Mouse (Mus musculus): ENCODE results near the gene Ntrk3. TPM values are rescaled to one million over a fixed set of nuclear protein-coding genes. Genes with fewer than 3 reads are reported as not detected.

The Ntrk3 gene
- polyA plus RNA-seq, 1 experiment: 9.7 TPM

DNA sequence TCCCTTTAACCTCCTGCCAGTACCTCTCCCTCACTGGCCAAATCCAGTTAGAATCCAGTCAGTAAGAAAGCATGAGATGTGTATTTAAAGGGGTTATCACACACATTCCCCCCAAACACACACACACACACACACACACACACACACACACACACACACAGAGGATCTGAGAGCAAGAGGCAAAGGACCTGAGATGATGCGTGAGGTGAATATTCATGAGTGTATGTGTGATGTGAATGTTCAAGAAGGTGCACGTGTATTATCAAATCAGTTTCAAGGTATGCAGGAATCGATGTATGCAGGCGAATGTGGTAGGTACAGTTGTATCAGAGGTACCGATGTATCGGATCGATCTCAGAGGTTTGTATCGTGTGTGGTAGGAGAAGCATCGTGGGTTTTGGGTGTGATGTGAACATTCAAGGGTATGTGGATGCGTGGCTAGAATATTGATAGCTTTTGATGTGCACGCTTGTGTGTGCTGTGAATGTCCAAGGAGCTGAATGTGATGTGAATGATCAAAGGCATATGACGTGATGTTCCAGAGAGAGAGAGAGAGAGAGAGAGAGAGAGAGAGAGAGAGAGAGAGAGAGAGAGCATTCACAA lies 30.2 kb upstream of the Ntrk3 start:
- no peak overlapping the region for H3K4me3 ChIP-seq (ENCODE audit: insufficient read depth, low read depth, low read length)
- DNase-seq: no peak
- H3K4me1 ChIP-seq (ENCODE audit: control insufficient read depth, insufficient read depth, low read length): no peaks in the 10 kb centered on the region
- no peaks in the 10 kb centered on the region for H3K36me3 ChIP-seq (ENCODE audit: control insufficient read depth, insufficient read depth, low read length)
- no peak overlapping the region for H3K27ac ChIP-seq (ENCODE audit: insufficient read depth, low read depth, low read length)
- H3K27me3 ChIP-seq (replicated peaks; ENCODE audit: control insufficient read depth, insufficient read depth, low read length): no peaks in the 10 kb centered on the region
- WGBS: 90% methylated on average over 12 of the region's 12 CpGs
- TF ChIP-seq POLR2A (IDR thresholded peaks at IDR 0.05; ENCODE audit: low read depth, low read length) (no peak), CTCF (conservative IDR thresholded peaks at IDR 0.05; ENCODE audit: insufficient read depth, insufficient read length, low read depth, low read length) (no peak)

DNA sequence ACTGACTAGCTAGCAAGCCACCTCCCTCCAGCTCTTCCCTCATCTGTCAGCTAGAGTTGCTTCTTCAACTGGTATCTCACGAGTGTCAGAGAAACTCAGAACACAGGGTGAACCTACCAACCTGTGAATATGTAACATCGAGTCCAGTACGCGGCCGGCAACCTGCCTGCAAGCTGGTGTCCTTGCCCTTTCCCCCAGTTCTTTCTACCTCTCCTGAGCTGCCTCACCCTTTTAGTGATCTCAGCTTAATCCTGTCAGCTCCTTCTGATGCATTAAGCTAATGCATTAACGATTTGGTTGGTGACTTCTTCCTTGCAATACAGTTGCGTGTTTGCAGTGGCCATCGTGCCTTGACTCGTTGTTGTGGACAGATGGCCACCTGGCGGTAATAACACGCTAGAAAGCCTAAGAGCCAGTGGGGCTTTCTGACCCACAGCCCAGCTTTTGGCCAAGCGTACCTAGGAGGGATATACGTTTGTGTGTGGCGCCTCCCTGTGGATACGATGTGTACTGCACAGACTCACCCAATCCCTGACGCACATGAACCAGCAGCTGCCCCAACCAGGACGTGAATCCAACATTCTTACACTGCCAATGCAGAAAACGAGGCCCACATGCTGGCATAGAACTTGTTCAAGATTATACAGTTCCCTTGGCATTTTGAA lies 28.3 kb upstream of the Ntrk3 start:
- 20% methylated on average over 18 of the region's 18 CpGs for WGBS
- Histone ChIP-seq H3K4me3 (ENCODE audit: insufficient read depth, low read depth, low read length) (no peak overlapping the region), H3K27me3 (replicated peaks; ENCODE audit: control insufficient read depth, insufficient read depth, low read length) (no peaks in the 10 kb centered on the region), H3K27ac (ENCODE audit: insufficient read depth, low read depth, low read length) (no peak overlapping the region), H3K36me3 (ENCODE audit: control insufficient read depth, insufficient read depth, low read length) (no peaks in the 10 kb centered on the region), H3K4me1 (ENCODE audit: control insufficient read depth, insufficient read depth, low read length) (no peaks in the 10 kb centered on the region)
- peak; percentile 63 for DNase-seq
- TF ChIP-seq CTCF (conservative IDR thresholded peaks at IDR 0.05; ENCODE audit: insufficient read depth, insufficient read length, low read depth, low read length): peak; percentile 69
- no peak for TF ChIP-seq POLR2A (IDR thresholded peaks at IDR 0.05; ENCODE audit: low read depth, low read length)

DNA sequence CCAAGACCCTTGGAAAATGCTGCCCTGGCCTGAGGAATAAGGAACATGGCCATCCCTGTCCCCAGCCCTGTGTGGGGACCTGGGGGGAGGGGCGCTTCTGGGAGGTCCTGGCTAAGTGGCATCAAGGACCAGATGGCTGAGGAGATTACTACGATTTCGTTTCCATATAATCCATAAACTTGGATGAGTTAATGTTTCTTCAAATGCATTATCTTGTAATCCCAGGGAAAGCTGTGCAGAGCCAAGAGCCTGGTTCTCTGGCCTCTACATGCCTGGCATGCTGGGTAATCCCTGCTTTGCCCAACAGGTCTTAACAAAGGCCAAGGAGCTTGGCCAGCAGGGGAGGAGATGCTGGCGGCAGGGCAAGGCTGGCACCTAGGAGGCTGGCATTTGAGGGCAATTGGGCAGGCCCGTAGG lies 27.4 kb upstream of the Ntrk3 start:
- Histone ChIP-seq H3K4me1 (ENCODE audit: control insufficient read depth, insufficient read depth, low read length) (no peaks in the 10 kb centered on the region), H3K27ac (ENCODE audit: insufficient read depth, low read depth, low read length) (no peak overlapping the region), H3K36me3 (ENCODE audit: control insufficient read depth, insufficient read depth, low read length) (no peaks in the 10 kb centered on the region), H3K27me3 (replicated peaks; ENCODE audit: control insufficient read depth, insufficient read depth, low read length) (no peaks in the 10 kb centered on the region), H3K4me3 (ENCODE audit: insufficient read depth, low read depth, low read length) (no peak overlapping the region)
- 75% methylated on average over 5 of the region's 5 CpGs for WGBS
- peak; percentile 21 for DNase-seq
- TF ChIP-seq POLR2A (IDR thresholded peaks at IDR 0.05; ENCODE audit: low read depth, low read length) (no peak), CTCF (conservative IDR thresholded peaks at IDR 0.05; ENCODE audit: insufficient read depth, insufficient read length, low read depth, low read length) (no peak)

DNA sequence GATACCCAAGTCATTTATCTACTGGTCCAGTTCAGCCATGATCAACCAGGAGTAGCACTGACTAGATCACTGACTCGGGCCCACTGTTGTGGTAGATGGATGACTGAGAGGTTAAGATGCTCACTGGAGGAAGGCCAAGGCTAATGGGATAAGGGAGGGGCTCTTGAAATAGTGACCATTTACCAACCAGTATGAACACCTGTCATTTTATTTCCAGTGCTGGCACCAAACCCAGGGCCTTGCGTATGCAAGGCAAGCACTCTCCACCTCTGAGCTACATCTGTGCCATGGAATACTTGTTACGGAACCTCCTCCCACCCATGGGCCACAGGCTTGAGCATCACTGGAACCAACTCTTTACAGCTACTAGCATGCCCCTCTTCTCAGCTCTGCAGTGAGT lies 26.0 kb upstream of the Ntrk3 start:
- Histone ChIP-seq H3K4me1 (ENCODE audit: control insufficient read depth, insufficient read depth, low read length) (no peaks in the 10 kb centered on the region), H3K4me3 (ENCODE audit: insufficient read depth, low read depth, low read length) (no peak overlapping the region), H3K36me3 (ENCODE audit: control insufficient read depth, insufficient read depth, low read length) (no peaks in the 10 kb centered on the region), H3K27ac (ENCODE audit: insufficient read depth, low read depth, low read length) (no peak overlapping the region), H3K27me3 (replicated peaks; ENCODE audit: control insufficient read depth, insufficient read depth, low read length) (no peaks in the 10 kb centered on the region)
- DNase-seq: no peak
- TF ChIP-seq CTCF (conservative IDR thresholded peaks at IDR 0.05; ENCODE audit: insufficient read depth, insufficient read length, low read depth, low read length) (no peak), POLR2A (IDR thresholded peaks at IDR 0.05; ENCODE audit: low read depth, low read length) (no peak)
- WGBS: 82% methylated on average over 3 of the region's 3 CpGs

DNA sequence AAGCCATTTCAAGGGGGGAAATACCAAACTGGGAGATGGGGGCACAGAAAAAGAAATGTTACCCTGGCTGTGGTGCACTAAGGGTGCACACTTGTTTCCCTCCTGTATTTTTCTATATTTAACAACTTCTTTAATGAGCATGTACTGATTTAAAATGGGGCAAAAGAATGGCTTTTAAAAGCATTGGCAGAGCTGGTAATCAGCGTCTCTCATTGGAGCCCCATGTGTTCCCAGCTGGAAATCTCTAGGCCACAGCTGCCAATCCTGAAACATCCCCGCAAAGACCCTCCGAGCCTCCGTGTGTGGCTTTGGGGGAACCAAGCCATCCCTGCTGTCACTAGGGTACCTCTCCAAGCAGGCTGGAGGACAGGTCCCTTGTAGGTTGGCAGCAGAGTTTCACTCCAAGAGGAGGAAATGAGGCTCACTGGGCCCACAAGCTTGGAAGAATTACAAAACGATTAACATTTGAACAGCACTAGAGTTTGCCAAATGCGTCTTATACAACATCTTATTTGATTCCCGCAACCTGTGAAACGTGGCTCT lies 16.7 kb upstream of the Ntrk3 start:
- TF ChIP-seq POLR2A (IDR thresholded peaks at IDR 0.05; ENCODE audit: low read depth, low read length) (no peak), CTCF (conservative IDR thresholded peaks at IDR 0.05; ENCODE audit: insufficient read depth, insufficient read length, low read depth, low read length) (no peak)
- H3K4me1 ChIP-seq (ENCODE audit: control insufficient read depth, insufficient read depth, low read length): no peaks in the 10 kb centered on the region
- DNase-seq: no peak

DNA sequence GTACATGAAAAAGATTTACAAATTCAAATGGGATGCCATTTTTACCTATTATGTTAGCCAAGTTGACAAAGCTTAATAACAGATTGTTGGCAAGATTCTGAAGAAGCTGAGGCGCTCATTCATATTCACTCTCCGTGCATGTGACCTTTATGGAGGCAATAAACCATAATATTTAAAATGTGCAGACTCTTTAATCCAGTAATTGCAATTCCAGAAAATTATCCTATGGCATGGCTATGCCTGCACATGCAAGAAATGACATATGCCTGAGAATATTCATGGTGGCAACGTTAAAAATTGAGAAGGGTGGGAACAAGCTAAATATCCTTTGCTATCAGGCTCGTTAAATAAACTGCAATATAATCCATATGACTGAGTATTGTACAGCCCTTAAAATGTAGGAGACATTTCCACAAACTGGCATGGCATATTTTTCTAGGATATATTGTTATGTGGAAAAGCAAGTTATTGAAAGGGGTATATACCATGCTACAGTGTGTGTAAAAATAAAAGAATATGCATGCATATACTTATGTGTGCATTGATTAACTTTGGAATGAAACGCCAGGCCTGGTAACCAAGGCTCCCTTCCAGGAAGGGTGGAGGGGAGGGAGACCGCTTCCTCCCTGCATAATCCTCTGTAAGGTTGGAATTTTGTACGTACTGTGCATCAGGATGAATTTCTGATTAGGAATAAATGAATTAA lies 16.1 kb upstream of the Ntrk3 start:
- WGBS: 79% methylated on average over 7 of the region's 7 CpGs
- Histone ChIP-seq H3K36me3 (ENCODE audit: control insufficient read depth, insufficient read depth, low read length) (no peaks in the 10 kb centered on the region), H3K27me3 (replicated peaks; ENCODE audit: control insufficient read depth, insufficient read depth, low read length) (no peaks in the 10 kb centered on the region), H3K4me1 (ENCODE audit: control insufficient read depth, insufficient read depth, low read length) (no peaks in the 10 kb centered on the region), H3K27ac (ENCODE audit: insufficient read depth, low read depth, low read length) (no peak overlapping the region), H3K4me3 (ENCODE audit: insufficient read depth, low read depth, low read length) (no peak overlapping the region)
- TF ChIP-seq POLR2A (IDR thresholded peaks at IDR 0.05; ENCODE audit: low read depth, low read length) (no peak), CTCF (conservative IDR thresholded peaks at IDR 0.05; ENCODE audit: insufficient read depth, insufficient read length, low read depth, low read length) (no peak)
- no peak for DNase-seq

More for the DNA sequence above, 16.7 kb upstream of the Ntrk3 start:
- 73% methylated on average over 8 of the region's 8 CpGs for WGBS
- no peak overlapping the region for H3K4me3 ChIP-seq (ENCODE audit: insufficient read depth, low read depth, low read length)
- no peaks in the 10 kb centered on the region for H3K27me3 ChIP-seq (replicated peaks; ENCODE audit: control insufficient read depth, insufficient read depth, low read length)
- no peak overlapping the region for H3K27ac ChIP-seq (ENCODE audit: insufficient read depth, low read depth, low read length)
- H3K36me3 ChIP-seq (ENCODE audit: control insufficient read depth, insufficient read depth, low read length): no peaks in the 10 kb centered on the region

DNA sequence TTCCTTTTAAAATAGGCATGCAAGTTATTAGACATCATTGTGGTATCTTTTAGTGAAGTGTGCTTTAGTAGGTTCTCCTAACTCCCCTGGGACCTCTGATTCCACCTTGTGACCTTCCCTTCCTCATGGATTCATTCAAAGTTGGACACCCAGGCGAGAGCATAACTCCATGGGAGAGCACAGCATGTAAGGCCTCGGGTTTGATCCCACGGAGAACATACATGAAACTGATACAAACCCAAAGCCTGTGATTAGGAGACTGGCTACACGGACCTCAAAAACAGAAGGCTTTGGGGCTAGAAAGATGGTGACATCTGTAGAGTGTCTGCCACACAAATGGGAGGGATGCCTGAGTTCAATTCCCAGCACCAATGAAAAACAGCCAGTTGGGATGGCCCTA lies 15.1 kb upstream of the Ntrk3 start:
- DNase-seq: no peak
- 86% methylated on average over 4 of the region's 4 CpGs for WGBS
- Histone ChIP-seq H3K4me1 (ENCODE audit: control insufficient read depth, insufficient read depth, low read length) (no peaks in the 10 kb centered on the region), H3K36me3 (ENCODE audit: control insufficient read depth, insufficient read depth, low read length) (no peaks in the 10 kb centered on the region), H3K4me3 (ENCODE audit: insufficient read depth, low read depth, low read length) (no peak overlapping the region), H3K27ac (ENCODE audit: insufficient read depth, low read depth, low read length) (no peak overlapping the region), H3K27me3 (replicated peaks; ENCODE audit: control insufficient read depth, insufficient read depth, low read length) (no peaks in the 10 kb centered on the region)
- no peak for TF ChIP-seq CTCF (conservative IDR thresholded peaks at IDR 0.05; ENCODE audit: insufficient read depth, insufficient read length, low read depth, low read length)
- no peak for TF ChIP-seq POLR2A (IDR thresholded peaks at IDR 0.05; ENCODE audit: low read depth, low read length)
